Mouse (Mus musculus): ENCODE measurements around the gene Sesn1.
A peak's percentile ranks its signal among the peaks of the same experiment; 100 is the strongest.
"Not testable (repeated sequence)": the region's sequence is repeated elsewhere in the genome, so short reads cannot be mapped to it uniquely, and the experiment has no call there.

The Sesn1 gene

GRCm38 (mm10) chr10:41912290-41912994 lies 102.7 kb downstream of the Sesn1 start:
- no peak for DNase-seq (ENCODE audit: low spot score in 2 of 2)

GRCm38 (mm10) chr10:41926726-41927125 lies 117.0 kb downstream of the Sesn1 start:
- DNase-seq (ENCODE audit: low spot score in 2 of 2), result no peak

- DNase-seq (ENCODE audit: low spot score in 2 of 2), result no peak
Measured at GRCm38 (mm10) chr10:41930966-41931365, 121.2 kb downstream of the Sesn1 start.

- DNase-seq (ENCODE audit: low spot score in 2 of 2), result peak; percentile 61 to 69
Measured at GRCm38 (mm10) chr10:41931962-41932361, 122.2 kb downstream of the Sesn1 start.

GRCm38 (mm10) chr10:41932943-41933342 lies 123.2 kb downstream of the Sesn1 start:
- no peak for DNase-seq (ENCODE audit: low spot score in 2 of 2)

- DNase-seq (ENCODE audit: low spot score in 2 of 2), result peak; percentile 49 to 52
Measured at GRCm38 (mm10) chr10:41933536-41933935, 123.8 kb downstream of the Sesn1 start.

- DNase-seq (ENCODE audit: low spot score in 2 of 2), result peak; percentile 72 to 80
Measured at GRCm38 (mm10) chr10:41934633-41935475, 125.1 kb downstream of the Sesn1 start.

- DNase-seq (ENCODE audit: low spot score in 2 of 2), result no peak
Measured at GRCm38 (mm10) chr10:41935476-41935829, 125.7 kb downstream of the Sesn1 start.

- no peak for DNase-seq (ENCODE audit: low spot score in 2 of 2)
Measured at GRCm38 (mm10) chr10:41936100-41936499, 126.4 kb downstream of the Sesn1 start.

GRCm38 (mm10) chr10:41937176-41937575 lies 127.4 kb downstream of the Sesn1 start:
- DNase-seq (ENCODE audit: low spot score in 2 of 2), result no peak

- no peak for DNase-seq (ENCODE audit: low spot score in 2 of 2)
Measured at GRCm38 (mm10) chr10:41939090-41939489, 129.4 kb downstream of the Sesn1 start.

GRCm38 (mm10) chr10:41952354-41952753 lies 142.6 kb downstream of the Sesn1 start:
- not testable (repeated sequence) for DNase-seq (ENCODE audit: low spot score in 2 of 2)

GRCm38 (mm10) chr10:41952850-41953527 lies 143.3 kb downstream of the Sesn1 start:
- DNase-seq (ENCODE audit: low spot score in 2 of 2), result no peak

GRCm38 (mm10) chr10:41953528-41953864 lies 143.8 kb downstream of the Sesn1 start:
- no peak for DNase-seq (ENCODE audit: low spot score in 2 of 2)

- no peak for DNase-seq (ENCODE audit: low spot score in 2 of 2)
Measured at GRCm38 (mm10) chr10:41957421-41958225, 147.9 kb downstream of the Sesn1 start.

Measured in frontal cortex, postnatal 14 days (tissue).